Mouse (Mus musculus): ENCODE measurements around the gene Nkapd1.
"Not testable (repeated sequence)": the region's sequence is repeated elsewhere in the genome, so short reads cannot be mapped to it uniquely, and the experiment has no call there.

Nkapd1 gene

DNA sequence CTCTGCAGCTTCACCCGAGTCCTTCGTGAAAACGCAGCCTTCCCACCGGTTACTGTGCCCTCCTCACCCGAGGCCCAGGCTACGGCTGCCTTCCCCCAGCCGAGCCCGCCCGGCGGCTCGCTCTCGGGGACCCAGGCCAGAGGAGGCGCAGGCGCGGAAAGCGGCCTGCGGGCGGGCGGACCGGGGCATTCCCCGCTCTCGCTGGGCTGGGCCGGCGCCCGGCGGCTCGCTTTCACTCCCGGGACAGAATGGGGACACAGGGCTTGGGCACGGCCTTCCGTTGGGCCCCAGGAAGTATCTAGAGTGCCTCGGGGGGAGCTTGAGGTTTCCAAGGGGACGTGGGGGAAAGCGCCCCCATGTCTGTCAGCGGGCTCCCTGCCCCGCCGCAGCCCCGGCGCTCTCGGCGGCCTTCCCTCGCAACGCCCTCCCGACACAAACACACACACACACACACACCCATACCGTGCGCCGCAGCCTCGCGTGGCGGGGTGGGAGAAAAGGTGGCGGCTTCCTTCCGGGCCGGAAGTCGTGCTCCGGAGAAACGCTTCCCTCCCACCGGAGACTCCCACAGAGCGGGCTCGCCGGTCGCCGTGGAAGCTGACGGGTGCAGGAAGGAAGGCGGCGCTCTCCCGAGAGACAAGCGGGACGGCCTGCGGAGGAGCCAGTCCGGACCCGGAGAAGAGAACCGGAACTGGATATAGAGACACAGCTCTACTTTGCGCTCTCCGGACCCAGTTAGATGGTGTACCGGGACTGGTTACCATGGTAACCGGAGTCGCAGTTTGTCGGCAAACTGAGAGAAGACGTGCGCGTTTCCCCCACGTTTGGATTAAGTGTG lies at the start of gene Nkapd1, which contains the start of gene Pih1d2:
Nkapd1 (minus strand) TSS at position 699 of the 838 bp plus-strand sequence.
Pih1d2 (plus strand) TSS at position 556 of the 838 bp plus-strand sequence.
- peak; percentile 83 for DNase-seq

DNA sequence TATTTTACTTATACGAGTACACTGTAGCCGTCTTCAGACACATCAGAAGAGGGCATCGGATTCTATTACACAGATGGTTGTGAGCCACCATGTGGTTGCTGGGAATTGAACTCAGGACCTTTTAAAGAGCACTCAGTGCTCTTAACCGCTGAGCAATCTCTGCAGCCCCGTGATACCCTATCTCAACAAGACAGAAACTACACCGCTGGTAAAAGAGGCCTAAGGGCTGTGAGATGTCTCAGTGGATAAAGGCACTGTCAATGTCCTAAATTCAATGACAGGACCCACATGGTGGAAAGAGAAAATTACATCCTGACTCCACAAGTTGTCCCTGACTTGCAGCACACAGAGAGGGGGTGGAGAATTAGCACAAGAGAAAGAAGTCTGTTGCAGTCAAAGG lies 49.2 kb upstream of the Nkapd1 start:
- no peak for DNase-seq

DNA sequence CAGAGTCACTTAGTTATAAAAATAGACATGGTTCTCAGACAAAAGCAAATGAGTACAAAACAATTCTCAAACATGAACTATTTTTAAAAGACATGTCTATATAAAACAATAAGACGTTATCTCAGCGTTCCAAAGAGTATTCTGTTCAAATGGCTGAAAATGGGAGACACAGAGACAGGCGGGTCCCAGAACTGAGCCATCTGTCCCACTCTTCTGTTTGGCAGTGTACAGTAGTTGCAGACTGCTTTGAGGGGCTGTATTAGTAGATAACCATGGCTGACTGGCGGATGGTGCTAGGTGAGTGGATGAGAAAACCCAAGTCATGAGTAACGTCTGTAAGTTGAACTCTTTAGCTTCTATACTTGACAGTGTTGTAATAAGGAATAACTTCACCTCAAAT lies 47.6 kb upstream of the Nkapd1 start:
- DNase-seq = no peak

DNA sequence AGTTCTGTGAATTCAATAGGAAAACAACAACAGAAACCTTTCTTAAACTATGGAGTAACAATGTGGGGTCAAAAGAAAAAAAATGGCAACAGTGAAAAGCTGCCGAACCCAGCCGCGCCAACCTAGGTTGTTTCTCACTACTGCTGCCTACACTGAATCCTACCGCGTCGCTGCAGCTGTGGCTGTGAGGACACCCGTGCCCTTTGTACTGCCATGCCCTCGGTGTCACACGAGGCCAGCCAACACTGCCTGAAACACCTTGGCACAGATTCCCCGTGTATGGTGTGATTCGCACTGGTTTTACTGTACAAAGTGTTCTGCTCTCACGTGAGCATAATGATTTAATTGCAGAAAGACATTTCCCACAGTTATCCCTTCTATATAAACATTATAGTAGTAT lies 43.2 kb upstream of the Nkapd1 start:
- DNase-seq = peak; percentile 37

DNA sequence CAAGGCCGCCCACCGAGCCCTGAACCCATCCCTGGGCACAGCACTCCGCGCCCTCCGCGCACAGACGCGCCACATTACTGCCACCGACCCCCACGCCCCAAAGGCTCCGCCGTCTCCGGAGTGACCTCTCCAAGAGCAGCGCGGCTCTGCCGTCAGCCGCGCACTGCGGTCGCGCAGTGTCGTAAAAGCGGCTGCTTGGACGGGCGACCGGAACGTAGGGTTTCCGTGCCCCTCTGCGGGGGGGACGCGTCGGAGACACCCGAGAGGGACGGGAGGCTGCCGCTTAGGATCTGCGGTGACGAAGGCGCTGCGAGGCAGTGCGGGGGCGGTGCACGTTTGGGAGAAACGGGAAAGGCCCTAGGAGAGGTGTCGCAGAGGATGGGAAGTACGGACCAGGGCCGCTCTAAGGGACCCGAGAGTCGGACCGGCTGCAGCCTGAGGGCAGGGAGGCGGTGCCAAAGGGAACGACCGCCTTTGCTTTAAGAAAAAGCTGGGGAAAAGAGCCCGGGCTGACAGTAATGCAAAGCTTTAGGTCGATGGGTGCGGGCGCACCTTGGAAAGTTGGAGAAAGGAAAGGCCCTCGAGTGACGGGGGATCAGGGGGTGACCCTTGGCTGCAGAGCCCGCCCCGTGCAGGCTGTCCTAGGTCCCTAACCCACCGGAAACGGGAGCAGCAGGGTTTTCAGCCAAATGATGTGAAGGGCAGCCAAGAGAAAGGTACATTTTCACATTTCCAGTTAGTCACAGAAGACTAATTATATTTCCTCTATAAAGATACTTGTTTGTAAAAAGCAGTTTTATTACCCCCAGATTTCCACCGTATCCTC lies 42.3 kb upstream of the Nkapd1 start, which contains the start of gene Dlat:
Dlat (minus strand) TSS at position 389 of the 826 bp plus-strand sequence.
- peak; percentile 93 for DNase-seq

DNA sequence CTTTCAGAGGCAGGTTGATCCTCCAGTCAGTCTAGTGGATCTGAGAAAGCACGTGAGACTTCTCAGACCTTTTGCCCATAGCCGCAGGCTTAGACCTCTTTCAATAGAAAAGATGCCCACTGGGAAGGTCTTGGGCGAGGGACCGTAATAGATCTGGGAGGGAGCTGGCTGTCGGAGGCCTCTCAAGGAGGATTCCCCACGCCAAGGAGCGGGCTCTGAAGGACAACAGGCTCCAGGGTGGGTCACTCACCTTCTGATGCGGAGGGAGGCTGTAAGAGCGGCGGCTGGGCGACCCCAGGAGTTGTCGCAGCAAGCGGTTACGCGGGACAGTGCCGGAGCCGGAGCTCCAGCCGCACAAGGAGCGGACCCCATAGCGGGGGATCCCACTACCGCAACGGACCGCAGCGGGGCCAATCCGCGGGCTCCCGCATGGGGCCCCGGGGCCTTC lies 41.7 kb upstream of the Nkapd1 start:
- no peak for DNase-seq

DNA sequence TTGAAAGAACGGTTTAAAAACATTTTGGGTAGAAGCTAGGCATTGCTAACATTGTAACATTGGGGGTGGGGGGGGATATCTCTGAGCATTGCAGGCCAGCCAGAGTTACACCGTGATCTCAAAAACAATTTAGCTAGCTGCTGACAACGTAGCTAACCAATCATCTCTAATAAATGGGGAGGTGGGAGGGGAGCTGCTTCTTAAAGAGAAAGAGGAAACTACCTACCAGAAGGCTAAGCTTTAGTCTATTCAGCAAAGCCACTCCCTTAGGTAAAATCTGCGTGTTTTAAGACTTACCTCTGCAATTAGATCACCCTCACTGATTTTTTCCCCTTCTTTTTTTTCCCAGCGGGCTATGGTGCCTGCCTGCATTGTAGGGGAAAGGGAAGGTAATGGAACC lies 41.1 kb upstream of the Nkapd1 start:
- DNase-seq = no peak

DNA sequence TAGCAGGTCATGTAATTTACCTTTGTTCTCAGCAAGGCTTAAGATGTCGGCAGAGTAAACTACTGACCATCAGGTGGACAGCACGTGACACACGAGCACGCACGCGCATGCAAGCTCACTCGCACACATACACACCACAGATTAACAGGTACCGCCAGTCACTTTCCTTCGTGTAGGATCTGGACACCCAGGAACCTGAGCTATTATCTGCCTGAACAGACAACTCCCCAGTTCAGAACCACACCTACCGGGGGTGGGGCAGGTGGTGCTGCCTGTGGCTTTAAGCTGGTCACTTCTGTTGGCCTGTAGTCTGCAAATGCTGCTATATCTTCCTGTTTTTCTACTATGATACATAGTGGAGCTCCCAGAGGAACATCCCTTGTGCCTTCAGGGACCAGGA lies 33.2 kb upstream of the Nkapd1 start:
- no peak for DNase-seq

DNA sequence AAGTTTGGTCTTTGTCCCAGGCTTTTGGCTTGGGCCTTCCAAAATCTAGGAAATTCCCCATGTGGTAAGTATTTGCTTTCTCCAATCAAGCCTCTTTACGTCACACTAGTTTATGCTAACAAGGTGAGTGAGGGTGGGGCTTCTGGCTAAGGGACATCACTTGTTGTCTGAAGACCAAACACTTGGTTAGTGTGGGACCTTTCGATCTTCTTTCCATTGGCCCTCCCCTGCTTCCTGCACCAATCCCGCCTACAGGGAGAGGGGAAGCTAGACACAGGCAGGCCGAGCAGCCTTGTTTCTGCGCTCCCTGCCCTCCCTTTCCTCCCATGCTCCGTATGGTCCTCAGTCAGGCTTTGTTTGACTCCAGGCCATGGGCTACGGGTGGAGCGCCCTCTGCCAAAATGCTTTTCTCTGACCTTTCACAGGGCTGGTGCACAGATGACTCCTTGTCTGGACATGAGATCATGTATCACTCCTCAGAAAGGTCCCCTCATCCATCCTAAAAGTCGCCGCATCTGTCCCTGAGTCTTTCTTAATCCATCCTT lies 29.6 kb upstream of the Nkapd1 start:
- DNase-seq = no peak

DNA sequence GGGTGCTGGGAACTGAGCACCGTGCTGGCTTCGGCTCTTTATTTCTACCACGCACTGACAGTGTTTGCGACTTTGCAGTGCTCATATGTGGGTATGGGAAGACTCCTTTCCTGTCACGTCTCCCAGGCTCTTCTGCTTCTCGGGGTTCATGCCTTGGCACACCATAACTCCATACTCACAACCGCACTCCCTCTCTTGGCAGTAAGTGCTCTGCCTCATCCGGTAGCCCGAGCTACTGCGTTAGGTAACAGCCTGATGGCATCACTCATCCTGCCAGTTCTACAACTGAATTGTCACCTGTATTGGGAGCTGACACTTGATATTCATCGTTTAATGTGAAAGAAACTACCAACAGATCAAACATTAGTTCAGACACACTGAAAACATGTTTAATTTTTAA lies 17.0 kb upstream of the Nkapd1 start:
- no peak for DNase-seq

DNA sequence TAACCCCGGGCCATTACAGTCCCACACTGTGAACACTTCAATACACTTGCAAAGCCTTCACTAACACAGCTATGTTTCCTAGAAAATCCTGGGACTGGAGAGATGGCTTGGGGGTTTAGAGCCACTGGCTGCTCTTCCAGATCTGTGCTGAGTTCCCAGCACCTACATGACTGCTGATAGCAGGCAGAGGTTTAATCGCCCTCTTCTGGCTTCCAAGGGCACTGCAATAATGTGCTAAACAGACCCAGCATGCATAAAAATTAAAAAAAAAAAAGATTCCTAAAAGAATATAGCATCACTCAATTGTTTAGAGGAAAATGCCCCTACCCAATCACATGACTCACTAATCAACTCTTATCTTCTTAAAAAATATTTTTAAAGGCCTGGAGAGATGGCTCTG lies 15.8 kb upstream of the Nkapd1 start:
- DNase-seq = no peak

DNA sequence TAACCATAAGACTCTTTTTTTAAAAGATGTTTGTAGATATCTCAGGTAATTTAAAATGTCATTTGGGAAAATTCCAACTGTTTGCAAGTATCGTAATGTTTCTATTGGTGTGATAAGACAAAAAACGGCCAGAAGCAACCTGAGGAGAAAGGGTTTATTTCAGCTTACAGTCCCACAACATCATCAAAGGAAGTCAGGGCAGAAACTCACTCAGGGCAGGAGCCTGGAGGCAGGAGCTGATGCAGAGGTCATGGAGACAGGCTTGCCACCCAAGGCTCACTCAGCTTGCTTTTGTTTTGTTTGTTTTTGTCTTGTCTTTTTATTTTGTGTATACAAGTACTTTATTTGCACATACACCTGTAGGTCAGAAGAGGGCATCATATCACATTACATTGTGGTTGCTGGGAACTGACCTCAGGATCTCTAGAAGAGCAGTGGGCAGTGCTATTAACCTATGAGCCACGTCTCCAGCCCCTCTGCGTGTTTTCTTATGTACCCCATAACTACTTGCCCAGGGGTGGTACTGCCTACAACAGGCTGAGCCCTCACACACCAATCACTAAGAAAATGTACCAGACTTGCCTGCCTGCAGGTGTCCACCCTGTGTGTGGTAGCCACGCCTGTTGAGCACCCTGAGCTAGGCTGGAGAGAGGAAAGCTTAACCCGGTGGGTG lies 14.9 kb upstream of the Nkapd1 start:
- no peak for DNase-seq

DNA sequence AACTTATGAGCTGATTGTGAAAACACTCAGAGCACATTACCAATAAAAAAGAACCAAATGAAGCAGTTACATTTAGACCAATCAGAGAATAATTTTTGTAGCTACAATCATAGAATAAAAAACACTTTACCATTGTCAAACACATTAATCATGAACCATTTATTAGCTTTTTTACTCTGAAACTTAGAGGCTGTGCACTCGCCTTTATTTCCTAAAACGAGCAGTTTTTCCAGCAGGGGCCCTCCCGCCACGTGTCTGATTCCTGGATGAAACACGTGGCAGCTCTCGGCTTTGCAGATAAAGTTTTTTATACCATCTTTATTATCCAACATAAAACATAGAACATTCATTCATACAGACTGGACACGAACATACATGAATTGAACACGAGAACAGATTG lies 13.6 kb upstream of the Nkapd1 start:
- DNase-seq = not testable (repeated sequence)

DNA sequence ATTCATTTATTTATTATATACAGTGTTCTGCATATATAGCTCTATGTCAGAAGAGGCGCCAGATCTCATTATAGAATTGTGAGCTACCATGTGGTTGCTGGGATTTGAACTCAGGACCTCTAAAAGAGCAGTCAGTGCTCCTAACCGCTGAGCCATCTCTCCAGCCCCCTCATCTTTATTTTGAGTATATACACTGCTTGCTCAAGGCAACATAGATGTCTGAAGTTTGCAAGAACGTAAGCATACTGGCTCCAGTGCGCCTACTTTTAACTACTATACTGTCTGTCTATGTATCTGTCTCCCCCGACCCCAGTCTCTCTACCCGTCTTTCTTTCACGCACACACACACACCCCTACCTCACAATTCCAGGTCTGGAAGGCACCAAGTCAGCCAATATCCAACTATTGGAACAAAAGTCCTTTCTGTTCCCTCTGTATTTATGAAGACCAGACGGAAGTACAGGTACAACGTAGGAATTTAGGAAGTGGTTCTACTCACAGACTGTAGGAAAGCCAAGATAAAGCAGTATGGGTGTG lies 598 bp upstream of the Nkapd1 start:
- no peak for DNase-seq

DNA sequence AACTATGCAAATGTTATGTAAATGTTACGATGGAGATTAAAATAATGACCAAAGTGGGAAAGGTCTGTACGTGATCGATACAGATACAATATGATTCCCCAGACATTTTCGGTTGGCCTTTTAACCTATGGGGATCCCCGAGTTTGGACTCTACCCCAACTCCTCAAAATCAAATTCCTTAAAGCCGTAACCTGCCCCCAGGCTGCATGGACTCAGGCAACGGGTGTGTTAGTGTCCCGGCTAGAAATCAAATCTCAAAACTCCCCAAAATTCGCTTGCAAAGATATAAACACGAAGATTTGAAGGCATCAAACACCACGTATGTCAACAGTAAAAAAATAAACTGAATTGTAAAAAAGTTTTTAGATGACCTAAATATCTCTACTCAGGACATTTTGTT lies 1.1 kb downstream of the Nkapd1 start:
- DNase-seq = no peak

DNA sequence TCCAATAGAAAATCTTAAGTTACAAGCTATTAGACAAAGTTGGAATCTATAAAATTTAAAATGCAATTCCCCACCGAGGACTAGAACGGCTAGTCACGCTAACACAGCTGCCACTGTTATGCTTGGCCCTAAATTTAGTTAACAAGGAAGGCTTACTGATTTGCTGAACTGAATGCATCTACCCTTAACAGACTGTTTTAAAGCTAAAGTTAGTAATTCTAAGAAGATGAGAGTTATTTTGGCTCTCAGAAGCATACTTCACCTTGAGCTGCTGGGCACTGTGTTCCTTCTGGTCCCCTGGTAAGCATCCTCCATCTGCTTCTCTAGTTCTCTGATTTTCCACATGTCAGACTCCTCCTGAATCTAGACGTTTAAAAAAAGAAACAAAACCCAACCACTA lies 5.1 kb downstream of the Nkapd1 start:
- DNase-seq = no peak

DNA sequence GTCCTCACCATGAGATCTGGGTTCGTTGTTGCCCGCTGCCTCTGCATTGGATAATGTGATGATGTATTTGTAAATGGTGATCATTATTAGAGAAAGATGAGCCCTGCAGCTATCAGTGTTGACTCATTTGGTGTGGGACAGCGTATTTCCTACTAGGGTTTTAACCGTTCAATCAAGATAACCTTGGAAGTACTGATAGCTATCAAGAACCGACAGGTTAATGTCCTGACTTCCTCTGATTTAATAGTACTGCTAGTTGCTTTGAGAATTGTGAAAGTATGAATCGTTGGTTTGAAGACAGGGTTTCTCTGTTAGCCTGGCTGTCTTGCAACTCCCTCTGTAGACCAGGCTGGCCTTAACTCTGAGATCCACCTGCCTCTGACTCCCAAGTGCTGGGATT lies 12.9 kb downstream of the Nkapd1 start:
- no peak for DNase-seq

DNA sequence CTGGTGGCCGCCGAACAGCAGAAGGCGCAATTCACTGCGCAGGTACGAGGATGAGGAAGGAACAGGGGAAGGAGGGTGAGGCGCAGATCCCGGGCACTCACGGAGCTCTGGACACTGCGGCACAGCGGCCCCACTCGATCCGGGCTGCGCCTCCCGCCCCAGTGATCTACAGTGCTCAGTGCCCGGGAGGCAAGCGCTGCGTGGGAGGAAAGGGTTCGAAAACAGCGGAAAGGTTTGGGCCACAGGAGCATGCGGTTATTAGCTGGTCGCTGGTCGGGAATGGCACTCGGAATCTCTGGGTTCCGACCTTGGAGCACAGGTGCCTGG lies 13.3 kb downstream of the Nkapd1 start:
- no peak for DNase-seq

DNA sequence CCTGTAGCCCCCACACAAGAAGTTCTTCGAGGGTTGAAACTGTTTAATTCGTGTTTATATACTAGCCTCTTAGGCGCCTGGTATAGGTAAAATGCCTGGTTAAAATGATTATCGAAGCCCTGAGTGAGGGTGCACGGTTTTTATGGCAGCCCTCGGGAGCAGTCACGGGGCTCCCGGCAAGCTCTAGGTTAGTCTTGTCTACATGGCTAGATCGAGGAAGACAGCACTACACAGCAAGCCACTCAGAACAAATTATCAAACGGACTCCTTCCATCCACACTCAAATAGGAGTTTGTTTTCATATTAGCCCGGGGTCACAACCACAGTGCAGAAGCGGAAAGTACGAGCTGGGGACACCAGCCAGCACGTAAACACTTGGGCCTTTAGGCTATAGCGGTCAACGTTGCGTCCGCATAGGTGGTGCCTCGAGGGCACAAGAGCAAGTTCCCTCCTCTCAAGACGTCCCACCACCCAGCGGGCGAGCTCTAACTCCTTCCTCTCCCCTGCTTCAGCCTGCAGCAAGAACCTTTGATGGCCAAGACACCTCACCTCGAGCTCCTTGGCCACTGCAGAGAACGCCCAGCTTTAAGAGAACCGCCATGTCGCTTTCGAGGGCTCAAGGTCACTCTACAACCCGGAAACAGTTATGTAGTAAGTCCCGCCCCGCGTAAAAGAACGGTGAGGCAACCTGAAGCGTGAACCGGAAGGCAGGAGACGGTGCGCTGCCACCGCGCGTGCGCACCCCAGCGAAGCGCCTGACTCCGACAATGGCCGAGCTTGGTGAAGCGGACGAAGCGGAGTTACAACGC lies 13.9 kb downstream of the Nkapd1 start, which contains the start of the genes Sdhd and Timm8b:
Sdhd (minus strand) TSS at position 624 of the 809 bp plus-strand sequence.
Timm8b (plus strand) TSS at position 722 of the 809 bp plus-strand sequence.
- DNase-seq = peak; percentile 95

DNA sequence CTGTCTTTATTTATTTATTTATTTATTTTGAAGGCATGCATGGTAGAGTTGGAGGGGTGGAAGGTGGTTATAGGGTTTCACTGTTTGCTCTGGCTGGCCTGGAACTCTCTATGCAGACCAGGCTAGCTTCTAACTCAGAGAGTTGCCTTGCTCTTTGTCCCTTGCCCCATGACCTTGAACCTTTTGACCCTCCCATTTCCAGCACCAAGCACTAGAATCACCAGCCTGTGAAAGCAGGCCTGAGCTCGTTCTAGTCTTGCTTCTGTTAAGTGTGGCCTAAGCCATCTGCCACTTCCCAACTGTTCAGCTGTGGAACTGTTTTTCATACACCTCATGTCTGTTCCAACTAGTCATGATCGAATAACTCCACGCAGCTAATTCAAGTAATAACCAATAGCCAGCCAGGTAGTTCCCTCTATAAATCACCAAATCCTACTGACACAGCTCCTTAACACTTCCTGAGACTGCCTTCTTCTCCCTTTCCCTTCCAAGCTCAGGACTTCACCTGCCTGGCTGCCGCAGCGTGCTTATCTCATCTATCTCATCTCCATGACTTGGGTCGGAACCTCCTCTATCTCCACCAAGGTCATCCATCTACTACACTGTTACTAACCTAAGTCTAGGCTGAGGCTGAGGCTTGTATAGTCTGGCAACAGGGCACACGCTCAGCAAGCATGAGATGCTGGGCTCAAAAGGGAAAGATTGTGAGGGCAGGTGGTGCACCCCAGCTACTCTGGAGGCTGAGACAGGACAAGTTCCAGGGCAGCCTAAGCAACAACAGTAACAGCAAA lies 15.0 kb downstream of the Nkapd1 start:
- no peak for DNase-seq

DNA sequence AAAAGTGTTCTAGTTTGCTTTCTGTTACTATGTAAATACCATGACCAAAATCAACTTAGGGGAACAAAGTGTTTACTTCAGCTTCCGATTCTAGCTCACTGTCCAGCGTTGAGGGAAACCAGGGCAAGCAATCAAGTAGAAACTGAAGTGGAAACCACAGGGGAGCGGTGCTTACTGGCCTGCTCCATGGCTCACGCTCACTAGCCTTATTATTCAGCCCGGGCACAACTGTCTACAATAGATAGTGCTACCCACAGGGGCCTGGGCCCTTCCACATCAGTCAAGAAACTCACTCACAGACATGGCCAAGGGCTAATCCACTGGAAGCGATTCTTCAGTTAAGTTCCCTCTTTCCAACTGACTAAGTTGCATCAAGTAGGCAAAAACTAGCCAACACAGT lies 15.7 kb downstream of the Nkapd1 start:
- no peak for DNase-seq
